Mouse (Mus musculus): ENCODE data around the gene Lrp1. TPM values are rescaled to one million over a fixed set of nuclear protein-coding genes. Genes with fewer than 3 reads are reported as not detected.
"Not testable (repeated sequence)": the region's sequence is repeated elsewhere in the genome, so short reads cannot be mapped to it uniquely, and the experiment has no call there.

Lrp1 gene
- 99.2 and 173 TPM in 2 replicates for polyA plus RNA-seq (2012; rRNA removed)

DNA sequence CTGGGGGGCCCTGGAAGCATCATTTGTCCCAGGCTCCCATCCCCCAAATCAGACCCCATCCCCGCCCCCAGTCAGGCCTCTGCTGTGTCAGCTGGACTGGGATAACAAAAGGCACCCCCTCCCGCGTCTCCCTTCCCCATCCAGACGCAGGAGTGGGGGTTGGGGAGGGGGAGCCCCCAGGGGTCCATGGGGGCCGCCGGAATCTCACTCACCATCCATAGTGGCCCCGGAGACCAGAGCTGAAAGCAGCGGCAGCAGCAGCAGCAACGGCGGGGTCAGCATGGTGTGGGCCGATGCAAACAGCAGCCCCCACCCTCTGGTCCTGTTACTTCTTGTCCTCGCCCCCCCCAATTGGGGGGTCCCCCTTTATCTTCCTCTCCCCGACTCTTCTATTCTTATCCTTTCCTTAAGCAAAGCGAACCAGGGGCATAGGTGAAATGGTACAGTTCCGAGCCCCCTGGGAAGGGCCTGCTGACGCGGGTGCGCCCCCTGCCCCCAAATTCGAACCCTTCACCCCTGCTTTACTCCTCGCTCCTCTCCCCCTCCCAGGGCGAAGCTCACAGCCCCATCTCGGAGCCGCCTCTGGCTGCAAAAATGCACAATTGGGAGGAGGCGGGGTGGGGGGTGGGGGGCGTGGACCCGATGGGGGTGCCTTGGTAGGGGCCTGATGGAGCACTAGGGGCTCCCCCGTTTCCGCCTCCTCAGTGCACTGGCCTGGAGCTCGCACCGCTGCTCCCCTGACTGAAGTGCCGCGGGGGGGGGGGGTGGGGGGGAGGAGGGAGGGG, at the start of gene Lrp1:
Gene Lrp1, minus strand, starts transcription at position 743 of the 785 bp plus-strand sequence.
- no peak for DNase-seq (ENCODE audit: low read depth)

DNA sequence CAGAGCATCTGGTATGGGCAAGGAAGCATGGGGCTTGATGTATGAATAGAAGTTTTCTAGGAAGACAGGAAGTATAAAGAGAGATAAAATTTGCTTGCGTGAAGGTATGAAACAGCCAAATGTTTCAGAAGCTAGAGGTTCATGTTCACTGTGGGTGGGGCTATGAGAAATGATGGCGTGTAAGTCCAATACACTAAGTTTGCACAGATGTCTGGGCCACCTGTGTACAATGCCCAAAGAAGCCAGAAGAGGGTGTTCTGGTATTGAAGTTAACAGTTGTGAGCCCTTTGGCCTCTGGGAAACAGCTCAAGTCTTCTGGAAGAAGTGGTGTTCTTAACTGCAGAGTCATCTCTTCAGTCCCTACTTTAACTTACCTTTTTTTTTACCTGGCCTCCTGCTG, 49.2 kb upstream of the Lrp1 start:
- DNase-seq (ENCODE audit: low read depth): no peak

DNA sequence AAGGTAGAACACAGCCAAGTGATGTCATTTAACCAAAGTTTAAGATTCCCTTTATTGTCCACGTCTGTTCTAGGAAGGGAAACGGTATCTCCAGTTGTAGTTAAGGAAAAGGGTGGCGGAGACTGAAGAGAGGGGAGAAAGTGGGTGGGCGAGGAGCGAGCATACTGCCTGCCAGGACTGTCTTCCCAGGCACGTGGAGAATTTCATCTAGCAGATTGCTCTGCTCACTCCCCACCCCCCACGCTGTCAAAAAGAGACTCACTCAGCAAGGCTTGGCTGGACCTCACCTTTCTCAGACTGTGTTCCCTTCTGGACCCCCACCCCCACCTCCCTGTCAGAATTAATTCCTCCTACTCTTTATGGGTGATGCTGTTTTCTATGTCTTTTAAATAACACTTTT, 48.2 kb upstream of the Lrp1 start:
- DNase-seq (ENCODE audit: low read depth): no peak

DNA sequence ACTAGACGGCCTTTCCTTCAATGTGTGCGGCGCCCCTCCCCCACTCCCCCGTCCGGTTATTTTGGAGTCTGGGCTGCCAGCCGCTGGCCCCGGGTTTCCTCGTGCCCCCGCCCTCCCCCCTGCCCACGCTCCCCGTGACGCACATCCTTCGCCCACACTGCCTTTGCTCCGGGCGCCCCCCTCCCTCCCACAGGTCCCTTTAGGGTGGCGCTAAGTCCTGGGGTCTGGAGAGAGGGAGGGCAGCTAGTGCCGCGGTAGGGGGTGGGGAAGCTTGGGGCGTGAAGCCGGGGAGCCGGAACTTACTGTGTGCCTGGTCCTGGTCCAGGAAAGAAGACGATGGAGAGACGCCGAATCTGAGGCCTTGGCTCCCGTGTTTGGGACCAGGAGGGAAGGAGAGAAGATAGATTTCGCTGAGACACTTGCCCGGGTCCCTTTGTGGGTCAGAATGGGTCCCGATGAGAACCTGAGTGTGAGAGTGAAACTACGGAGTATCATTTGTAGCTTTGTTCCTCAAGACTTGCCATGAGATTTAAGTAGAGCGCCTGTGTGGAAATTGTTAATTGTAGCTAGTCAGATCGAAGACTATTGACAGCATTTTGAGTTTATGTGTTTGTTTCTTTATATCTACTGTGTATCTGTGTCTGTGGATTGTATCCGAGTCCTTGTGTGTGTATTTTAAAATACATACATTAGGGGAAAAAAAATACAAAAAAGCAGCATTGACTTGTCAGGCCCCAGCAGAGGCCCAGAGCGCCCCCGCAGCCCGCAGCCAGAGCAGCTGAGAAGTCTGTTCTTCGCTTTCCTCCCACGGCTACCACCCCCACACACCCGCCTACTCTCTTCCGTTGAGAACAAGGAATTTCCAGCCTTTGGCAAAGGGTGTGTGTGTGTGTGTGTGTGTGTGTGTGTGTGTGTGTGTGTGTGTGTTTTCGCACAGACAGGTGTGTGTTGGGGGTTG, 47.4 kb upstream of the Lrp1 start, which contains the start of gene Nab2:
Gene Nab2, minus strand, starts transcription at position 476 of the 958 bp plus-strand sequence.
- no peak for DNase-seq (ENCODE audit: low read depth)

DNA sequence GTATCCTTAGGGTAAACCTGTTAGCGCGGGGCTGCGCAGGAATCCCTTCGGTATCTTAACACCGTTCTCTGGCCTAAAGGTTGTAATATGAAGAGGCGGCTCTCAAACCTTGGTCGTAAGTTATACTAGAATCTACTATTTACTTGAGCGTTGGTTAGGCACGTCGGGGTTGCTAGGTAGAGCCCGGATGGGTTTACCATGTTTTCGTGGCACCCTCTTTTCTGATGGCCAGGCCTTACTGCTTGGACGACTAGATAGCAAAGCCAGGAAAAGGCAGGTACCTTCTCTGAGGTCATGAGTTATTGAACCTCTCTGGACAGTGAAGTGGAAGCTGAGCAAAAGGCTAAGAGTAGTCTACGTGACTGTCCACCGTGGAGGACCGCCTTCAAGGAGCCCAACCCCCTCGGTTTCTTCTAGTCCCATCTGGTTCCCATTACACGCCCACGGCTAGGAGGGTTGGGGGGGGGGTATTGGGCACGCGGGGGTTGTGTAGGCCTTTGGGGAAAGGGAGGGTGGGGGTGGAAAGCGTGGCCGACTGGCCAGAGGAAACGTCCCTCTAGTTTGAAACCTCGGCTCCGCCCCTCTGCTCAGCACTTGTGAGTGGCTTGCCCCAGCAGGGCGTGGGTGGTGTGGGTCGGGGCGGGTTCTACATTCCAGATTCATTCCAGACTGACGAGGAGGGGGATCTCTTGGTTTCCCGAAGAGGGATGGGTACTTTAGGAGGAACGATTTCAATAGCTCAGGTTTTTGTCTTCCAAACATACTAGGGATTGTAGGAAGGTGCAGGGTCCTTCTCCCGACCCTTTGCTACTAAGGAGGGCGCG, 46.5 kb upstream of the Lrp1 start:
- DNase-seq (ENCODE audit: low read depth): no peak

DNA sequence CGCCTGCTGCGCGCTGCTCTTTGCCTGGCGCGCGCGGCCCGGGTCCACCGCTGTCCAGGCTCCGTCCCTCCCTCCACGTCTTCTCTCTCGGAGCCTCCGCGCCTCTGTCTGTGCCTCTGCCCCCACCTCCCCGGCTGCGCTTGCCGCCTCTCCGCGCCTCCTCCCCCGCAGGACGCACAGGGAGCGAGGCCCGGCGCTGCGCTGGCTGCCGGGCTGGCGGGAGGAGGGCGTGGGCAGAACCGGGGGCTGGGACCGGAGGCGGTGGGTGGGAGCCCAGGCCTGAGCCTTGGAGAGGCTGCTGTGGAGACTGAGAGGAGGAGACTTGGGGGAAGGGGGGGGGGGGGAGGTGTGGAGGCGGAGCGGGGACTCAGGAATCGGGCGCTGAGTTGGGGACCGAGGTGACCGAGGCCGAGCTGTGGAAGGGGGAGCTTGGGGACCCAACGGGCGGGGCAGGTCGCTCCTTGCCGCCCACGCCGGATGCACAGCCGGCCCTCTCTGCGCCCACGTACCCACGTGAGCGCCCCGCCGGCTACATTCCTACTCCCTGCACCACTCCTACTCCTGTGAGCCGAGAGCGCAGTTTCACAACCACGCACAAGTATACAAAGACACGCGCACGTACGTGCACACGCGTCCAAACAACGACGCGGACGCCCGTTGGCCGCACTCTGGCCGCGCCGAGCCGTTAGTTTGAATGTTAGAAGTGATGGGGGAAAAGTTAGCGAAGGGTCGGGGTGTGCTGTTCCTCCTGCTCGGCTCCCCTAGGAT, 45.7 kb upstream of the Lrp1 start, which contains the start of gene Nemp1:
Gene Nemp1, plus strand, starts transcription at position 401 of the 768 bp plus-strand sequence.
- no peak for DNase-seq (ENCODE audit: low read depth)

DNA sequence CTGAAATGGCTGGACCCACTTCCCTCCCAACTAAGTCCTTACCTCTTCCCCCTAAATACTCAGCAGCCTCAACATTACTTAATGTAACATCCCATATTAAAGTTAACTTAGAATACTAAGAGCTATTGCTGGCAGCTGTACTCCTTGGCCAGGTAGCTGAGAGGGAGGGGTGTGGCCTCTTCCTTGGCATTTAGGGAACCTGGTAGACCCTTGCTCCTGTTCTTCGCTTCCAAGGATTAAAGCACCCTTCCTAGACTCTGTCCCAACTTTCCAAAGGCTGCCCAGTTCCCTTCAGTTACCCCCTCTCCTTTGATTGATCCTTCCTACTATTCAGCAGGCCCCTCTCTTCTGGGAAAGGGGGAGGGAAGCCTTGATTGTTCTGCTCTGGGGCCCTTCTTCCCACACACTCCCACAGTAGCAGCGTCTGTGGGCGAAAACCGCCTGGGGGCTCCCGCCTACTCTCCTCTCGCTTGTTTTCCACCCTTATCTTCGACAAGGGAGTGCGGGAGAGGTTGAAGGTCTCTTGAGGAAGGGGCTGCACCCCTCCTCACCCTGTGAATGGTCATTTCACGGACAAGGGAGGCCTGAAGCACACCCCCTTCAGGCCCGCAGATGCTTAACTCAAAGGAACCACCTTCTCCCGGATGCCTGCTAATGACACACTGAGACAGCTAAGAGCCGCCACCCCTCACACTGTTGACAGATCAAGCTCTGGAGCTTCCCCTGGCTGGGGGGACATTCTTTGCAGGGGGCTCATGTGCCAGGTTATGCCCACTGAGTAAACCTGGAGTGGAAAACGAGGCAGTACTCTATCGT, 44.6 kb upstream of the Lrp1 start:
- no peak for DNase-seq (ENCODE audit: low read depth)

DNA sequence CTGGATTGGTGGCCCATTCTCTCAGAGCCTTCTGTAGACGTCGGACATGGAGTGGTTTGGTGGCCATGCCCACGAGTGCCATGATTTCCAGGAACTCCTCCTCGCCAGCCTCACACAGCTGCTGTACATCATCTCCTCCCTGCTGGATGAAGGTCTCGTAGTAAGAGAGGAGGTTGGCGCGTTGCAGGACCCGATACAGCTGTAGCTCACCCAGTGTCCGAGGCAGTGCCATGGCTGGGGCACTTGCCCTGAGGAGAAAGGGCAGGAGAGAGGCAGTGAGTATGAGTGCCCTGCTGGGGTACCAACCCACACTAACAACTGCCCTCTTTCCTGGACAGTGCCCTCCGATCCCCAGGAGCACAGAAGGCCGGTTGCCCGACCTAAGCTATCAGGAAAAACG, 43.9 kb upstream of the Lrp1 start:
- no peak for DNase-seq (ENCODE audit: low read depth)

DNA sequence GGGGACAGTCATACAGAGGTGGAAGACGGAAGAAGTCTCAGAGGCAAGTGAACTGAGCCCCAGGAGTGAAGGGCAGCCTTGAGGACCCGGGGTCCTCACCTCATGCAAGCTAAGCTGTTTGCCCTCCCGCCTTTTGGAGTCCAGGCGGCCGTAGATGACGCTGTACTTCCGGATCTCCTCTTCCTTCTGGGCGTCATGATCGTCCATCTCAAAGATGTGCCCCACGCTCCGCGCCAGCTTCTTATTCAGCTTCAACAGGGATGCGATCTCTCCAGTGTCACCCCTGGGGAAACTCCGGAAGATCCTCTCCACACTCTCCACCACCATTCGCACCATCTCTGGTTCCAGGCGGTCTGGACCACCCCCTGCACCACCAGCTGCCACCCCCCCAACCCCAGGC, 43.2 kb upstream of the Lrp1 start:
- no peak for DNase-seq (ENCODE audit: low read depth)

DNA sequence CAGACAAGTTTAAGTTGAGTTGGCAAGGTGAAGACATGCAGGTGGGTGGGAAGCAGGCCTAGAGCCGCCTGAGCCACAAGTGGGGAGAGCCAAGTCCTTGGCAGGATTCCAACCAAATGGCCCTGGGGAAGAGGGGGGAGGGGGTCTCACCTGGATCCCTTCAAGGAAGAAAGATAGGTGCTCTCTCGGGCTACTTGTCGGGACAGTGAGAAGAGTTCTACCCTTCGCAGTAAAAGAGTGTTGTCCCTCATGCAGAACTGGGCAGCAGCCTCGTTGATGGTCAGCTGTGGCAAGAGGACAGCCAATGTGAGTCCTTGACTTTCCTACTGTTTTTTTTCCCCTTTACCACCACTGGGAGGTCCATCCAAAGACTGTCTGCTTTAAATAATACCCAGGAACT, 42.6 kb upstream of the Lrp1 start:
- DNase-seq (ENCODE audit: low read depth): no peak

DNA sequence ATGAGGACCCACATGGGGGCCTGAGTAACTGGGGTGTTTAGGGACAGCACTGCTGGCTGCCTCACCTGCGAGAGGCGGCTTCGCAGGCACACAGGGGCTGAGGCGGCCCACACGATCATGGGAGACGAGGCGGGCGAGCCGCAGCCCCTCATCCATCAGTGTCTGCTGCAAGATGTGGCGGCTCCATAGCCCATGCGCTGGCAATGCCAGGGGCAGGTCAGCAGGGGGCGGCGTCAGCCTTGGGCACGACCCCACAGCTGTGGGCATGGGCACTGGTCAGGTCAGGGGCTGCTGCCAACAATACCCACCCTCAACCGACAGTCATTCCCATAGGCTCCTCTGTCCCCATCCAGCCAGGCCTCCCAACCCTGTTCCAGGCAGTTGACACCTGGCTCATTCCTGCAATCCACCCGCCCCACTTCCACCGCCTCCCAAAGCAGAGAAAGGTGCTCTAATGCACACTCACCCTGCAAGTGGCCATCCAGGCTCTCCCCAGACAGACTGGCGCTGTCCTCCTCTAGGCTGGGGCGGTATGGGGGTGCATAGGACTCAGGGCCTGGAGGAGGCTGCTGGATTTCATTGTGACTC, 41.8 kb upstream of the Lrp1 start:
- DNase-seq (ENCODE audit: low read depth): no peak

DNA sequence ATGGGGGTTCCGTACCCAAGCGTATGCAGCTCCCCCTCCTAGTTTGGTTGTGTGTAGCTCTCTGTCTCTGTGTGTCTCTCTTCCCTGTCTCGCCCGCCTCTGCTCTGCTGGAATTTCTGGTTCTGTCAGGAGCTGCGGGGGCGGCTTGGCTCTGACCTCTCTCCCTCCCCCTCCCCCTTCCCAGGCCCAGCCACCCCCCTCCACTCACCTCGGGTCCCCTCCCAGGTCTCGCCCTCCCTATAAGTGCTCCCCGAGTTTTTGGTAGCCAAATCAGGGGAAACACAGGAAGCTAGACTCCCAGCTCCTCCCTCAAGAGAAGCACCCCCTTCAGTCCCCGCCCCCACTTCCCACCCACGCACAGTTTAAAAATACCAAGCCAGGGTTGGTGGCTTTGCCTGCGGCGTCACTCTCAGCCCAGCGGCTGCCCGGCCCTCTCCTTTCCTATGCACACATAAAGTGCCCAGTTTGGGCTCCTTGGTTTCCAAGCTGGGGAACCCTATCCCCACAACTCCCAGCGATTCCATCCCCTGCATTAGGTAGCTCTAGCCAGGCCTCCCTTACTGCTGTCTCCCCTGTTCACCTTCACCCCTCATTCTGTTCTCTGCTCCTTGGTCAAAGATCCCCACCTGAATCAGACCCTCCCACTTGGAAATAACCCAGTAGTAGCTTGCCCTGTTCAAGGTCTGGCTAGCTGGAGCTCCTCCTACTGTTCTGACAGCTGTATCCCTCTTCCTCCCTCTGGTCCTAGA, 41.1 kb upstream of the Lrp1 start:
- no peak for DNase-seq (ENCODE audit: low read depth)

DNA sequence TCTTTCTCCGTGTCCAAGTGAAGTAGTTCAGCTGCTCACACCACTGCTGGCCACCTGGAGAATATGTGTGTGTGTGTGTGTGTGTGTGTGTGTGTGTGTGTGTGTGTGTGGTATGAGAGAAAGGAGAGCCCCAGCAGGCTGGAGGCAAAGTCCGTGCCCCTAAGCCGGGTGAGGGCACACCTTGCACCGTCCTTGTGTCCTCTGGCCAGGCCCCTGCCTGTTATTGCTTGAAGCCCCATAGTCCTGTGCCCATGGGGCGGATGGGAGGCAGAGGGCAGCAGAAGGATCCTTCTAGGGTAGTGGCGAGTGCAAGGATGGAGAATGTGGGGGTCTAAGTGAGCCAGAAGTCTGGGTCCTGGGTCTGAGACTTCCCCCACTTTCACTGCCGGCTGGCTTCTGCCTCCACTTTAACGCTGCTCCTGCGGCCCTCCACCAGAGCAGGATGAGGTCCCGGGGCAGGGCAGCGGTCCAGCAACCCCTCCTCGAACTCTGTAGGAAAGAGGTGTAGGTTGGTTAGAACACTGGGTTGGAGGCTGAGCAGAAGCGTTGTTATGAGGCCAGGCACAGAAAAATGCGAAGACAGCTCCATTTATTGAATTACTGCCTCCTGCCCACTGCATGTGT, 40.5 kb upstream of the Lrp1 start:
- no peak for DNase-seq (ENCODE audit: low read depth)

DNA sequence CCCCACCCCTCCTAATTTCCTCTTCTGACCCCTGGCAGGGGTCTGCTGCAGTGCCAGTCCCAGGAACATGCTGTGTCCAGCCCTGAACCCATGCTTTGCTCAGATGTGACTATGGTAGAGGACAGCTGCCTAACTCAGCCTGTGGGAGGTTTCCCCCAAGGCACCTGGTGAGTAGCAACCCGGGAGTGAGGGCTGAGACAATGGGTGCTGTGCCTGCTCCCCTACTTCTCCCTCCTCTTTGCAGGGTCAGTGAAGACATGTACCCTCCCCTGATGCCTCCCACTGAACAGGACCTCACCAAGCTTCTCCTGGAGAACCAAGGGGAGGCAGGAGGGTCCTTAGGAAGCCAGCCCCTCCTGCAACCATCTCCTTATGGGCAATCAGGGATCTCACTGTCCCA, 38.6 kb upstream of the Lrp1 start:
- DNase-seq (ENCODE audit: low read depth): no peak

DNA sequence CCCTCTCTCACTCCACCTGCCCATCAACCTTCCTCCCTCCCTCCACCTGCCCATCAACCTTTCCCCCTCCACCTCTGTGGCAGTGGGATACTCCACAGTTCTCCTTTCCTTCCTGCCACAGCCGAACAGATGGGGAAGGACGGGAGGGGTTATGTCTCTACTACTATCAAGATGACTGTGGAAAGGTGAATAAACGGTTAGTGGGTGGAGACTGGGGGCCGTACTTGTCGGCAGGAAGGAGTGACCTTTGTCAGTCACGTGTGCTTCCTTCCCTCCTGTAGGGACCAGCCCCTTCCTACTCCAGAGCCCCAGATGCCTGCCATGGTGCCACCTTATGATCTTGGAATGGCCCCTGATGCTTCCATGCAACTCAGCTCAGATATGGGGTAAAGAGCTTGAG, 37.1 kb upstream of the Lrp1 start:
- no peak for DNase-seq (ENCODE audit: low read depth)

DNA sequence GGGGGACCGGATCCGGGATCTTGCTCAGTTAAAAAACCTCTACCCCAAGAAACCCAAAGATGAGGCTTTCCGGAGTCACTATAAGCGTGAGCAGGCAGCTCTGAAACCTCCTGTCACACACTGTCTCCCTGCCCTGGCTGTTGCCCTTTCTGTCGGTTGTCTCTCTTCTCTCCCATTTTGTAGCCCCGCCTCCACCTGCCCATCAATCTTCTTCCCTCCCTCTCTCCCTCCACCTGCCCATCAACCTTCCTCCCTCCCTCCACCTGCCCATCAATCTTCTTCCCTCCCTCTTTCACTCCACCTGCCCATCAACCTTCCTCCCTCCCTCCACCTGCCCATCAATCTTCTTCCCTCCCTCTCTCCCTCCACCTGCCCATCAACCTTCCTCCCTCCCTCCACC, 36.7 kb upstream of the Lrp1 start:
- not testable (repeated sequence) for DNase-seq (ENCODE audit: low read depth)

DNA sequence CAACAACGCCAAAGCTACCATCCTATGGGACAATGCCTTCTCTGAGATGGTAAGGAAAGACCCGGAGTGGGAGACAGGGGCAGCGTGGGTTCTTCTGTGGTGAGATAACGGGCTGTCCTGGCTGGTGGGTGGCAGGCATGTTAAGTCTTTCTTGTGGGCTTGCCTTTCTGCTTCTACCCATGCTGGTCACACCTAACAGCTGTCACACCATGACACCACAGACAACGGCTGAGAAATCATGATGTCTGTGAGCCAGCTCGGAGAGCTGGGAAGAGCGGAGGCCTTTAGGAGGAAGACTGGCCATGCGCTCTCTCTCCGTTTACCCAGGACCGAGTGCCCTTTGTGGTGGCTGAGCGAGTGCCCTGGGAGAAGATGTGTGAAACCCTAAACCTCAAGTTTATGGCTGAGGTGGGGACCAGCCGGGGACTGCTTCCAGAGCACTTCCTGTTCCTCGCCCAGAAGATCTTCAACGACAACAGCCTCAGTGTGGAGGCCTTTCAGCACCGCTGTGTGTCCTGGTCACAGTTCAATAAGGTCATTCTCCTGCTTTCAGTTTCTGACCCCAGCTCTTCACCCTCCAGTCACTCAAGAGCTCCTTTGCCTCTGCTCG, 34.1 kb upstream of the Lrp1 start:
- no peak for DNase-seq (ENCODE audit: low read depth)
